Mouse (Mus musculus) embryonic facial prominence, embryonic 14.5 days (tissue): ENCODE data around the gene Erh. TPM values are rescaled to one million over a fixed set of nuclear protein-coding genes. Genes with fewer than 3 reads are reported as not detected.

ENCODE experiments used
- ATAC-seq: fragments of 200-750 bp; cut with Nextera tagmentation; 2 replicates; pipeline ENCODE4 v1.8.0; 2017; ENCODE audit warnings: low read depth, moderate number of reproducible peaks, moderate TSS enrichment
- DNase-seq: peaks from one replicate; pipeline ENCODE4 v3.0.0-alpha.2; 2015; ENCODE audit warnings: low spot score
- H3K27ac ChIP-seq: fragments of 300-500 bp; sonication (generic); replicated peaks from 2 replicates; pipeline ENCODE4 v1.5.1; 2014; ENCODE audit warnings: low read depth, mild to moderate bottlenecking, low read length, moderate library complexity
- H3K27me3 ChIP-seq: fragments of 300-500 bp; sonication (generic); replicated peaks from 2 replicates; pipeline ENCODE4 v1.6.1; 2014; ENCODE audit warnings: low read length; ENCODE audit not compliant: control insufficient read depth, insufficient read depth
- H3K36me3 ChIP-seq: fragments of 300-500 bp; sonication (generic); 2 replicates; pipeline ENCODE4 v1.6.1; 2014; ENCODE audit warnings: low read length, mixed read lengths; ENCODE audit not compliant: control insufficient read depth, insufficient read depth
- H3K4me1 ChIP-seq: fragments of 300-500 bp; sonication (generic); 2 replicates; pipeline ENCODE4 v1.6.1; 2014; ENCODE audit warnings: antibody characterized with exemption, low read length; ENCODE audit not compliant: control insufficient read depth, insufficient read depth
- H3K4me2 ChIP-seq: fragments of 300-500 bp; sonication (generic); 2 replicates; pipeline ENCODE4 v1.6.1; 2014; ENCODE audit warnings: low read depth, mild to moderate bottlenecking, low read length, moderate library complexity, mixed read lengths
- H3K4me3 ChIP-seq: fragments of 300-500 bp; sonication (generic); 2 replicates; pipeline ENCODE4 v1.5.1; 2014; ENCODE audit warnings: low read depth, mild to moderate bottlenecking, low read length
- H3K9ac ChIP-seq: fragments of 300-500 bp; sonication (generic); 2 replicates; pipeline ENCODE4 v1.6.1; 2014; ENCODE audit warnings: low read depth, mild to moderate bottlenecking, low read length, moderate library complexity, mixed read lengths
- H3K9me3 ChIP-seq: fragments of 300-500 bp; sonication (generic); 2 replicates; pipeline ENCODE4 v1.6.1; 2016; ENCODE audit warnings: low read length; ENCODE audit not compliant: control insufficient read depth
- WGBS: fragments of 180-500 bp; shearing (Covaris S2); extraction: QIAGEN DNeasy Blood & Tissue Kit; methylation state at CpG from one replicate; pipeline ENCODE4 v1.1.7; 2014; 5-methylcytosine and 5-hydroxymethylcytosine counted together
- polyA plus RNA-seq: library from polyadenylated mRNA; unstranded; fragments of >200 nt; fragmentation: Nextera tagmentation; extraction: Ambion mirVana; gene quantifications from 2 replicates; pipeline ENCODE4 v1.2.1, GENCODE M21; 2014

The Erh gene
- polyA plus RNA-seq, 1 experiment from 2014 or later: 209 TPM

DNA sequence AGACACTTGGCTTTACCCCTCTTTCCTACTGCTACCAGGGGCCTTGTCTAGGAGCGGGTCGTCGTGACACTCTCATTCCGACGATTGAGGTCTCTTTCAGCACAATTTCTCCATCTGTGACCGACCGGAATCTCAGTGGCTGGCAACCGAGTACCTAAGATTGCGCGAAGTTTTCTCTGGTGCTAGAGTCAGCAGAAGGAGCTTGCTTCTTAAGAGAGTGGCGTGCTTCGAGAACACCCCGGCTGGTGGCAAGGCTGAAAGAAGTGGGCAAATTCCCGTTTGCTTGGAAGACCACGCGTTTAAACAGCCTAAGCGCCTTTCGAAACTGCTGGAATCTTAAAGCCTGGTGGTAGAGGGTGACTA lies 346 bp upstream of the Erh start:
- peak overlapping the region; percentile 93; the same call in 1 of the 2 replicates for H3K27ac ChIP-seq
- DNase-seq (no peak), ATAC-seq (no peak)
- H3K9me3 ChIP-seq: no peaks in the 10 kb centered on the region
- H3K4me1 ChIP-seq: peaks cover 26% of the 10 kb centered on the region
- peaks cover 35% of the 10 kb centered on the region for H3K36me3 ChIP-seq
- H3K9ac ChIP-seq: peak overlapping the region; percentile 92
- peak overlapping the region; percentile 81 for H3K4me3 ChIP-seq
- peak overlapping the region; percentile 88 for H3K4me2 ChIP-seq
- 5% methylated on average over 18 of the region's 18 CpGs for WGBS
- no peaks in the 10 kb centered on the region for H3K27me3 ChIP-seq

DNA sequence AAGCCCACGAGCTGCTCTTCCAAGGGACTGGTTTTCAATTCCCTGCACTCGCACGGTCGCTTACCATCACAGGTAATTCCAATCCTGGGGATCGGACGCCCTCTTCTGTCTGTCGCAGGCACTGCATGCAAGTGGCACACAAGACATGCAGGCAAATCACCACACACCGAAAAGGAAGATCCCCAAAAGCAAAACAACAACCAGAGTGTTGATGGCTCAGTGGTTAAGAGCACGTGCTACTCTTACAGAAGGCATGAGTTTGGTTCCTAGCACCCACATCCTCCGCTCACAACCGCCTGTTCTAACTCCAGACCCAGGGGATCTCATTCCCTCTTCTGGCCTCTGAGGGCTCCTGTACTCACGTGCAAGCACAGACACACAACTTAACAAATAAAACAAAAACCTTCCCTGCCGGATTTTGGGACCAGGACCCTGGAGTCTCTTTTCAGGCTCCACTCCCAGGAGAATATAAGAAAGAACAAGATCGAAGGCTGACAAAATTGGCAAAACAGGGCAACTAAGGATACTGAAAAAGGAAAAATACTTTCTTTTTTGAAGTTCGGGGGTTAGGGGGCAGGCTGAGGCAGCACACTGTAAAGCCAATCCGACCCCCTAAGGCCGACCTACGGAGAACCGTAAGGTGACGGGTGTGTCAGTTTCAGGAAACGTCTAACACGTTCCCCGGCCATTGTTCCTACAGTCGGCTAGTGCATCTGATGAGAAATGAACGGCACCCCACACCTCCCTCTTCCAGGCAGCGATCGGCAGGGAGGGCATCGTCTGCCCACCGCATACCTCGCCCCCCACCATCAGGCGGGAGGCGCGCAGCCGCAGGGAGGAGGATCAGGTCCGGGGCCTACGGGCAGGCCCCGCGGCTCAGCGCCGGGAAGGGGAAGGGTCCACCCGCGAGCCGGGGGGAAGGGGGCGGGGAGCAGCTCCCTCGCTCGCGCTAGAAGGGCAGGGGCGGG lies 1.1 kb downstream of the Erh start:
- H3K4me1 ChIP-seq: peaks cover 26% of the 10 kb centered on the region
- peak overlapping the region; percentile 93 for H3K27ac ChIP-seq
- peaks cover 42% of the 10 kb centered on the region for H3K36me3 ChIP-seq
- peak overlapping the region; percentile 88 for H3K4me2 ChIP-seq
- H3K27me3 ChIP-seq: no peaks in the 10 kb centered on the region
- ATAC-seq (peak; percentile 64), DNase-seq (peak; percentile 32)
- 3% methylated on average over 29 of the region's 48 CpGs for WGBS
- no peaks in the 10 kb centered on the region for H3K9me3 ChIP-seq
- H3K4me3 ChIP-seq: peak overlapping the region; percentile 81
- peak overlapping the region; percentile 92 for H3K9ac ChIP-seq

DNA sequence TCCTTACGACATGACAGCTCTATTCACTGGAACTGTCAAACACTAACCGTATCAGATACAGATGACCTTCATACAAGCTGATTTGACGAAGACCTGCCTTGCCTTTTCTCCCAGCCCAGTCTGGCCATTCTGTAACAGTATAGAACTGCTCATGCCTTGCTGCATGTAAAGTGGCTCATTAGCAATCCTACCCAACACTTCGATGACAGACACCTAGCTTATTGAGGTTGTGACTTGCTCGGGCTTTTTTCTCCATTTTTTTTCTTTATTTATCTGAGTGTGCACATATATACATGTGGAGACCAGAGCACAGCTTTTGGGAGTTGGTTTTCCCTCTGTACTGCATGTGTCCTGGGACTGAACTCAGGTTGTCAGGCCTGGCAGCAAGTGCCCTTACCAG lies 12.4 kb downstream of the Erh start:
- no peaks in the 10 kb centered on the region for H3K9me3 ChIP-seq
- peaks cover 56% of the 10 kb centered on the region for H3K36me3 ChIP-seq
- DNase-seq (no peak), ATAC-seq (no peak)
- 86% methylated on average over 5 of the region's 5 CpGs for WGBS
- no peak overlapping the region for H3K4me3 ChIP-seq
- no peaks in the 10 kb centered on the region for H3K4me1 ChIP-seq
- H3K27ac ChIP-seq: no peak overlapping the region
- H3K9ac ChIP-seq: no peak overlapping the region
- H3K27me3 ChIP-seq: no peaks in the 10 kb centered on the region
- H3K4me2 ChIP-seq: no peak overlapping the region

DNA sequence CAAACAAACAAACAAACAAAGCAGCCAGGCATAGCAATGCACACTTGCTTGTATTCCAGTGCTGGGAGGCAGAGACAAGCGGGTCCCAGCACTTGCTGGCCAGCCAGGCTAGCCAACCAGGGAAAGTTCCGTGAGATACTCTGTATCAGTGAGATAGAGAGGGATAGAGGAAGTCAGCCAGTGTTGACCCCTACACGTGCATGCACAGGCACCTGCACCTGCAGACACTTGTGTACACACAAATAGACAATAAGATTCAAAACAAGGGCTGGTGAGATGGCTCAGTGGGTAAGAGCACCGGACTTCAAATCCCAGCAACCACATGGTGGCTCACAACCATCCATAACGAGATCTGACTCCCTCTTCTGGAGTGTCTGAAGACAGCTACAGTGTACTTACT lies 23.6 kb downstream of the Erh start:
- no peaks in the 10 kb centered on the region for H3K9me3 ChIP-seq
- H3K9ac ChIP-seq: no peak overlapping the region
- DNase-seq (no peak), ATAC-seq (no peak)
- no peak overlapping the region for H3K4me3 ChIP-seq
- H3K4me1 ChIP-seq: no peaks in the 10 kb centered on the region
- no peak overlapping the region for H3K27ac ChIP-seq
- WGBS: 74% methylated on average over 5 of the region's 5 CpGs
- no peaks in the 10 kb centered on the region for H3K27me3 ChIP-seq
- H3K36me3 ChIP-seq: no peaks in the 10 kb centered on the region
- no peak overlapping the region for H3K4me2 ChIP-seq

DNA sequence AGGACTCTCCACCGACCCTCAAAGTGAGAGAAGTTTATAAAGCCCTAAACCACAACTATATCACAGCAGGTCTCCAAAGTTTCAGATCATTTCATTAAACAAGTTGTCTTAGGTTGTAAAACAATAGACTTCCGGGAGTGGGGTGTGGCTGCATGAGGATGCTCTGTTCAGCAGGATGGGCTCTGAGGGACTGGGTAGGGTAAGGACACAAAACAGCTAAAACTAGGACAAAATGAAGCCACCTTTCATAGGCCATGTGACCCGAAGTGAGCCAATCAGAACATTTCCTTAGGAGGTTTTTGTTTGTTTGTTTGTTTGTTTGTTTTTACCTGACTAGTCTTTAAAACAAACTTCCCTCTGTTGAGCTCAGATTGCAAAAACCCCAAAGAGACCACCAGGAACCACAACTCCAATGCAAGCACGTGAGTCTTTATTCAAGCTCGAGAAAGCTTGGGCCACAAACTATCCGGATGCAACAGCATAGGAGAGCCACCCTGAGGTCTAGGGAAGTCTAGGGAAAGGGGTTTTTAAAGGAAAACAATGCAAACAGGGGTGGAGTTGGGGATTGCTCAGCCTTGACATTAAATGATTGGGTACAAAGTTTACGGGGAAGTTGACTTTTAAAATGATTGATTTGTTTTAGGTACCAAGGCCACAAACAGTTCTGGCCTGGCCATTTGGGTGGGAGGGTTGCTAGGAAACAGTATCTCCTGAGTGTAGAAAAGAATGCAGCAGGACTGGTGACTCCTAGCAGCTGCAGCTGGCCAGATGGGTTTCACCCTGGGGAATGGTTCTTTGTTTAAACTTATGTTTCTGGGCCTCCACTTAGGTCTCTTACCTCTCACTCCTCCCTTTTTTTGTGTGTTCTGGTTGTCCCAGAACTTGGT lies 28.5 kb downstream of the Erh start:
- H3K4me3 ChIP-seq: no peak overlapping the region
- no peaks in the 10 kb centered on the region for H3K36me3 ChIP-seq
- H3K4me2 ChIP-seq: no peak overlapping the region
- DNase-seq: no peak
- H3K27me3 ChIP-seq: no peaks in the 10 kb centered on the region
- no peak for ATAC-seq
- H3K27ac ChIP-seq: no peak overlapping the region
- no peak overlapping the region for H3K9ac ChIP-seq
- no peaks in the 10 kb centered on the region for H3K4me1 ChIP-seq
- WGBS: 61% methylated on average over 7 of the region's 7 CpGs
- no peaks in the 10 kb centered on the region for H3K9me3 ChIP-seq

DNA sequence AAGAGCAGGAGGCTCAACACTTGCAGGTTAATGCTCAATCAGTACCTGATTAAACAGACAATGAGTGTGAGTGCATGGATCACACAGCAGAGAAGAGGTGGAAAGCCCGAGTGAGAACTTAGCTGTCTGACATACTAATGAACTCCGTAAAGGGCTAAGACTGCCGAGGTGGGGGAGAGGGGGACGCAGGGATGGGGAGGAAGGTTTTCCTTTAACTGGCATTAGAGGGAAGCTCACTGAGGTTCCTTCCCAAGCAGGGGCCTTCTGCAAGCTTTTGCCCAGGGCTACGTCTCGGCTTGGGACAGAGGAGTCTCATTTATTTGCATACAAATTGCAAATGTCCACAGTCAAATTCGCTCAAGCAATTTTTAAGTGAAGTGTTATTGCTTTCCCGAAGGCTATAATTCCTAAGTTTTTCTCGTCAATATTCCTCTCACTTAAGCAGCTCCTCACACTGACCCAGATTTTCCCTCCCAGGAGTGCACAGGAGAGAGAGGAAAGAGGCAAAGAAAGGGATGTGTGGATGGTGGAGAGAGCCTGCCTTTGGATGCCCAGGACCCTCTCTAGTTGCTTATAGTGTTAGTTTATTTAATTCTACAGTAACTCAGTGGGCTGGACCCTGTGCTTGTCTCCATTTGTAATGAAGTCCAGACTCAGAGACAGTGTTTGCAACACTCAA lies 31.9 kb downstream of the Erh start:
- 51% methylated on average over 9 of the region's 9 CpGs for WGBS
- no peak overlapping the region for H3K9ac ChIP-seq
- no peaks in the 10 kb centered on the region for H3K36me3 ChIP-seq
- no peak overlapping the region for H3K4me3 ChIP-seq
- no peaks in the 10 kb centered on the region for H3K27me3 ChIP-seq
- no peaks in the 10 kb centered on the region for H3K4me1 ChIP-seq
- no peak overlapping the region for H3K4me2 ChIP-seq
- ATAC-seq (no peak), DNase-seq (no peak)
- H3K9me3 ChIP-seq: no peaks in the 10 kb centered on the region
- H3K27ac ChIP-seq: no peak overlapping the region

DNA sequence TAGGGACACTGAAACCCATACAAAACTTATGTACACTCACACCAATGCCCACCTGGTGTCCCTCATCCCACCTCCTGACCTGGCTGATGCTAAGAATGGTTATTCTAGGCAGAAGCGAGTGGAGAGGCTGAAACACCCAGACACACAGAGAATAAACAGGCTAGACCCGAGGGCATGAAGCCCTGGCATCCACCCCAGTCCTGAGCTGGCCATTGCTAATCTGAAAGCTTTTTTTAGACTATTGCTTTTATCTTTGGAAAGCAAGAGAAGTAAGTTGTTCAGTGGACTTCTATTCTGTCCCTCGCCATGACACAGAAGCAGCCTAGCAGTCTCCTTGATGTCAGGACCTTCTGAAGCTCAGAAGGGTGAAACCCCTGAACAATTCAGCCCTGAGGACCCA lies 34.2 kb downstream of the Erh start:
- Histone ChIP-seq H3K27me3 (no peaks in the 10 kb centered on the region), H3K4me3 (no peak overlapping the region), H3K4me1 (no peaks in the 10 kb centered on the region), H3K4me2 (no peak overlapping the region), H3K9me3 (no peaks in the 10 kb centered on the region), H3K27ac (no peak overlapping the region), H3K36me3 (no peaks in the 10 kb centered on the region), H3K9ac (no peak overlapping the region)
- WGBS: 84% methylated on average over 3 of the region's 3 CpGs
- DNase-seq (no peak), ATAC-seq (no peak)

DNA sequence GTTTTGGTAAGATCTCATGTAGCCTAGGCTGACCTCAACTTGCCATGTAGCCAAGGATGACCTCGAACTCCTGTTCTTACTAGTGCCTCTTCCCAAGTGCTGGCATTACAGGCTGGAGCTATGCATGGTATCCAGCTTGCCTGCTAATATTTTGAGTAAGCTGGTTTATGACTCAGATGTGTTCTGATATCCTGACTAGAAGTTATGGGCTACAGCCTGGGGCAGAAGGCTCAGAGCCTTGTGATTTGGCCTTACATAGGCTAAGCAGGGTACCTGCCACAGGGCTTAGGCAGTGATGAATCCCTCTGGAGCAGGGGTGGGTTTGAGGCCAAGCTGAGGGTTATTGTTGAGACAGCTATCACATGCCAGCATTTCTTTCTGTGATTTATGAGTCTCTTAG lies 35.6 kb downstream of the Erh start:
- 71% methylated on average over 1 of the region's 1 CpGs for WGBS
- Histone ChIP-seq H3K9me3 (no peaks in the 10 kb centered on the region), H3K4me2 (no peak overlapping the region), H3K4me3 (no peak overlapping the region), H3K27ac (no peak overlapping the region), H3K4me1 (no peaks in the 10 kb centered on the region), H3K36me3 (no peaks in the 10 kb centered on the region), H3K9ac (no peak overlapping the region), H3K27me3 (no peaks in the 10 kb centered on the region)
- ATAC-seq (no peak), DNase-seq (no peak)
